Mouse (Mus musculus) lung, postnatal 0 days (tissue): ENCODE results near the gene Eya2.

Experiments used
- CTCF ChIP-seq: IDR thresholded peaks from 2 replicates; pipeline ENCODE4 v1.5.1; 2016; ENCODE audit warnings: antibody characterized with exemption, mild to moderate bottlenecking
- EP300 ChIP-seq: IDR thresholded peaks from 2 replicates; pipeline ENCODE4 v1.6.1; 2016; ENCODE audit warnings: antibody characterized with exemption, mild to moderate bottlenecking, control low read depth

GRCm38 (mm10) chr2:165652281-165652680 is 57.4 kb downstream of the Eya2 start:
- no peak for TF ChIP-seq EP300
- no peak for TF ChIP-seq CTCF
